9 mouse cellular contexts compared by ENCODE assay signal in genomic region chr15:85680460-85681224, GRCm38 (mm10). TPM values are rescaled to one million over a fixed set of nuclear protein-coding genes. Genes with fewer than 3 reads are reported as not detected.
A peak's percentile ranks its signal among the peaks of the same experiment; 100 is the strongest.
DNase-seq lines count a peak whose midpoint lies in the region; ATAC-seq and TF ChIP-seq lines count a peak whose summit lies in the region.
"Had no signal": no experiment of that assay in that cellular context is flagged by ENCODE, and none has a peak within 500 bp of the region (broad histone marks: within the 10 kb centered on the region; RNA-seq: fewer than 3 reads in every experiment).

No protein-coding gene starts in this region.

- peaks cover 45% of the 10 kb centered on the region for H3K36me3 ChIP-seq in forebrain, embryonic 13.5 days (ENCODE audit: poor library complexity, severe bottlenecking)
- no peaks in the 10 kb centered on the region for H3K36me3 ChIP-seq in forebrain, embryonic 10.5 days (replicated peaks)
- H3K36me3 ChIP-seq in lung, embryonic 15.5 days = peaks cover 35% of the 10 kb centered on the region

- H3K9ac ChIP-seq in forebrain, embryonic 13.5 days = peak overlapping the region; percentile 62
- no peak overlapping the region; the same call in 1 of the 2 replicates for H3K9ac ChIP-seq in lung, embryonic 15.5 days
- H3K9ac ChIP-seq: liver, embryonic 14.5 days had no signal

- H3K4me1 ChIP-seq in forebrain, embryonic 13.5 days = peaks cover 71% of the 10 kb centered on the region
- H3K4me1 ChIP-seq in forebrain, embryonic 10.5 days = no peaks in the 10 kb centered on the region
- peaks cover 74% of the 10 kb centered on the region for H3K4me1 ChIP-seq in lung, embryonic 15.5 days
- peaks cover 40% of the 10 kb centered on the region for H3K4me1 ChIP-seq in olfactory bulb, adult 2 months (ENCODE audit: control insufficient read depth, insufficient read depth, low read length)

- peak overlapping the region; percentile 27 for H3K4me3 ChIP-seq in forebrain, embryonic 13.5 days
- H3K4me3 ChIP-seq in forebrain, embryonic 10.5 days = no peak overlapping the region
- no peak overlapping the region for H3K4me3 ChIP-seq in lung, embryonic 15.5 days
- peak overlapping the region; percentile 81 for H3K4me3 ChIP-seq in olfactory bulb, adult 2 months (ENCODE audit: insufficient read depth, low read depth, low read length)

- TF ChIP-seq POLR2A in olfactory bulb, adult 2 months (IDR thresholded peaks at IDR 0.05; ENCODE audit: insufficient read depth, low read depth, low read length) = no peak

- ATAC-seq in forebrain, embryonic 13.5 days = no peak
- ATAC-seq in lung, embryonic 15.5 days (ENCODE audit: borderline replicate concordance, extremely low read depth, low FRiP score, low TSS enrichment) = no peak; the same call in 1 of the 2 replicates

- H3K27ac ChIP-seq in forebrain, embryonic 13.5 days = peak overlapping the region; percentile 76
- H3K27ac ChIP-seq in forebrain, embryonic 10.5 days = no peak overlapping the region
- peak overlapping the region; percentile 60; the same call in 1 of the 2 replicates for H3K27ac ChIP-seq in lung, embryonic 15.5 days
- H3K27ac ChIP-seq in olfactory bulb, adult 2 months (ENCODE audit: insufficient read depth, low read depth, low read length) = peak overlapping the region; percentile 98
- H3K27ac ChIP-seq: liver, embryonic 14.5 days had no signal

- no peaks in the 10 kb centered on the region for H3K9me3 ChIP-seq in forebrain, embryonic 13.5 days (replicated peaks)
- no peaks in the 10 kb centered on the region for H3K9me3 ChIP-seq in forebrain, embryonic 10.5 days
- H3K9me3 ChIP-seq in lung, embryonic 15.5 days = no peaks in the 10 kb centered on the region

- intact Hi-C loops in heart, postnatal 36 days (cut with DNase I) = no loop called here

- no peak for DNase-seq in forebrain, embryonic 10.5 days (ENCODE audit: extremely low spot score, low spot score)
- no peak for DNase-seq in lung, adult 18-20 months
- peak; percentile 48 to 59 for DNase-seq in heart, postnatal 36 days
- DNase-seq in gastrocnemius, postnatal 10 days = no peak
- DNase-seq in natural killer cell, adult 2 months (ENCODE audit: low spot score in 2 of 2) = no peak

- WGBS in forebrain, embryonic 13.5 days = 47% methylated on average over 13 of the region's 13 CpGs
- WGBS in forebrain, embryonic 10.5 days = 77% methylated on average over 13 of the region's 13 CpGs
- 29% methylated on average over 13 of the region's 13 CpGs for WGBS in lung, embryonic 15.5 days
- WGBS in olfactory bulb, adult 2 months = 4% methylated on average over 13 of the region's 13 CpGs

- TF ChIP-seq CTCF in olfactory bulb, adult 2 months (IDR thresholded peaks at IDR 0.05; ENCODE audit: insufficient read depth, low read depth, low read length) = no peak

- peak overlapping the region; percentile 71 for H3K4me2 ChIP-seq in forebrain, embryonic 13.5 days
- peak overlapping the region; percentile 34 for H3K4me2 ChIP-seq in lung, embryonic 15.5 days

- H3K27me3 ChIP-seq in forebrain, embryonic 13.5 days = 0 out of 2 replicates have a peak, but pooled peaks cover 4% of the 10 kb centered on the region
- H3K27me3 ChIP-seq in forebrain, embryonic 10.5 days (ENCODE audit: poor library complexity, severe bottlenecking) = peaks cover 96% of the 10 kb centered on the region
- H3K27me3 ChIP-seq in lung, embryonic 15.5 days = no peaks in the 10 kb centered on the region

RNA-seq across cellular contexts. Expression of gene Ppara, which starts 54.1 kb away (rescaled TPM):
- polyA plus RNA-seq in forebrain, embryonic 13.5 days (2015; fragmentation: Nextera tagmentation; extraction: Ambion mirVana) = 0.44 and 0.63 TPM in 2 replicates
- polyA plus RNA-seq in forebrain, embryonic 10.5 days (2016; fragmentation: Nextera tagmentation; extraction: Ambion mirVana) = 0.11 and 0.20 TPM in 2 replicates
- polyA plus RNA-seq in lung, embryonic 15.5 days (2015; fragmentation: Nextera tagmentation; extraction: Ambion mirVana) = 4.3 and 4.9 TPM in 2 replicates
- total RNA-seq in heart, postnatal 36 days (2021) = 10 to 100 TPM; 39.3 to 53.4 TPM
- not detected in 2 replicates for polyA plus RNA-seq in olfactory bulb, adult 2 months (2012; ENCODE audit: insufficient read depth, insufficient read length, low replicate concordance, missing spikeins)
- 1 to 10 TPM; 5.0 to 6.5 TPM for total RNA-seq in gastrocnemius, postnatal 10 days (2021)

Comparison
In these comparisons a context has a peak if more than half of its experiments do, and no peak if none do; other contexts are left out.
1. H3K4me3 ChIP-seq: peak in forebrain, embryonic 13.5 days (single experiment) and olfactory bulb, adult 2 months (single experiment); none in forebrain, embryonic 10.5 days (single experiment) and lung, embryonic 15.5 days (single experiment).
2. DNase-seq: peak in heart, postnatal 36 days (2 of 2); none in forebrain, embryonic 10.5 days (single experiment), lung, adult 18-20 months (0 of 2), gastrocnemius, postnatal 10 days (single experiment) and natural killer cell, adult 2 months (0 of 2).